Mouse (Mus musculus) CH12.LX (cell line): ENCODE results near the gene Pla2g4f. TPM values are rescaled to one million over a fixed set of nuclear protein-coding genes. Genes with fewer than 3 reads are reported as not detected.

Experiments
- DNase-seq: peaks from one replicate; pipeline ENCODE4 v3.0.0-alpha.2; 2013; ENCODE audit errors: extremely low read depth
- H3K27ac ChIP-seq: 2 replicates; pipeline ENCODE4 v1.5.1; 2012; ENCODE audit warnings: low read depth, mild to moderate bottlenecking, control low read depth, moderate library complexity; ENCODE audit not compliant: insufficient read depth
- H3K27me3 ChIP-seq: replicated peaks from 2 replicates; pipeline ENCODE3; 2012; ENCODE audit warnings: inconsistent platforms
- H3K36me3 ChIP-seq, 2 experiments: replicated peaks in 1 of 2; 2 replicates each; pipeline versions ENCODE3 to v1.6.1; 2012; ENCODE audit warnings: inconsistent platforms in 1 of 2, low read length in 1 of 2, mild to moderate bottlenecking in 1 of 2, mixed read lengths in 1 of 2, moderate library complexity in 1 of 2; ENCODE audit not compliant: control insufficient read depth in 1 of 2, insufficient read depth in 1 of 2
- H3K4me1 ChIP-seq, 2 experiments: 2 replicates each; pipeline ENCODE4 v1.6.1; 2012; ENCODE audit warnings: inconsistent platforms in 1 of 2, moderate library complexity in 1 of 2; ENCODE audit not compliant: insufficient read depth in 2 of 2, control insufficient read depth in 1 of 2
- H3K4me2 ChIP-seq: 2 replicates; pipeline ENCODE4 v1.6.1; 2012; ENCODE audit warnings: low read depth, mild to moderate bottlenecking, control low read depth; ENCODE audit not compliant: poor library complexity, insufficient read depth, severe bottlenecking
- H3K4me3 ChIP-seq, 3 experiments: fragments of 150-350 bp in 1 of 3; sonication (generic) in 1 of 3; replicated peaks in 1 of 3; 2 replicates each; pipeline versions ENCODE3 to v1.5.1; 2011 to 2012; ENCODE audit warnings: low read depth in 2 of 3, low read length in 2 of 3, mild to moderate bottlenecking in 2 of 3, moderate library complexity in 2 of 3, control low read depth in 1 of 3, improper control_type of control experiment in 1 of 3, inconsistent platforms in 1 of 3, mixed read lengths in 1 of 3; ENCODE audit not compliant: poor library complexity in 1 of 3
- H3K79me2 ChIP-seq: replicated peaks from 2 replicates; pipeline ENCODE4 v1.6.1; 2012; ENCODE audit warnings: mild to moderate bottlenecking, moderate library complexity; ENCODE audit not compliant: control insufficient read depth, poor library complexity, insufficient read depth, severe bottlenecking; ENCODE audit errors: extremely low read depth
- H3K9ac ChIP-seq: 2 replicates; pipeline ENCODE4 v1.6.1; 2012; ENCODE audit warnings: low read depth, mild to moderate bottlenecking, control low read depth, moderate library complexity; ENCODE audit not compliant: insufficient read depth
- H3K9me3 ChIP-seq: replicated peaks from 2 replicates; pipeline ENCODE3; 2012; ENCODE audit warnings: low read length, inconsistent platforms, mixed read lengths
- CHD1 ChIP-seq: IDR thresholded peaks from 2 replicates; pipeline ENCODE4 v1.6.1; 2012; ENCODE audit warnings: low read depth, low read length, improper control_type of control experiment, inconsistent platforms
- E2F4 ChIP-seq: IDR thresholded peaks from 2 replicates; pipeline ENCODE4 v1.6.1; 2011; ENCODE audit warnings: low read depth, low read length, improper control_type of control experiment; ENCODE audit not compliant: insufficient replicate concordance
- ELF1 ChIP-seq: IDR thresholded peaks from 2 replicates; pipeline ENCODE4 v1.6.1; 2014; ENCODE audit warnings: low read depth, mild to moderate bottlenecking, inconsistent platforms, low read length, improper control_type of control experiment
- EP300 ChIP-seq: IDR thresholded peaks from 2 replicates; pipeline ENCODE4 v1.6.1; 2011; ENCODE audit warnings: low read length, improper control_type of control experiment
- ETS1 ChIP-seq: conservative IDR thresholded peaks from 2 replicates; pipeline ENCODE4 v1.6.1; 2012; ENCODE audit warnings: low read depth, mild to moderate bottlenecking, inconsistent platforms, low read length, improper control_type of control experiment, moderate library complexity
- IRF4 ChIP-seq: IDR thresholded peaks from 2 replicates; pipeline ENCODE4 v1.6.1; 2014; ENCODE audit warnings: low read depth, mild to moderate bottlenecking, inconsistent platforms, low read length, improper control_type of control experiment
- JUN ChIP-seq: IDR thresholded peaks from 2 replicates; pipeline ENCODE4 v1.6.1; 2011; ENCODE audit warnings: low read depth, mild to moderate bottlenecking, low read length, improper control_type of control experiment, moderate library complexity; ENCODE audit not compliant: insufficient read depth
- JUND ChIP-seq: conservative IDR thresholded peaks from 2 replicates; pipeline ENCODE4 v1.6.1; 2011; ENCODE audit warnings: low read depth, low read length, improper control_type of control experiment
- MAFK ChIP-seq: IDR thresholded peaks from 2 replicates; pipeline ENCODE4 v1.6.1; 2011; ENCODE audit warnings: low read length, improper control_type of control experiment; ENCODE audit not compliant: insufficient replicate concordance
- MAX ChIP-seq: IDR thresholded peaks from 2 replicates; pipeline ENCODE4 v1.6.1; 2011; ENCODE audit warnings: low read length, improper control_type of control experiment
- MEF2A ChIP-seq: IDR thresholded peaks from 2 replicates; pipeline ENCODE4 v1.6.1; 2014; ENCODE audit warnings: low read depth, mild to moderate bottlenecking, inconsistent platforms, low read length, improper control_type of control experiment, borderline replicate concordance
- MYC ChIP-seq: IDR thresholded peaks from 2 replicates; pipeline ENCODE4 v1.6.1; 2011; ENCODE audit warnings: low read depth, mild to moderate bottlenecking, improper control_type of control experiment, low read length
- NRF1 ChIP-seq: IDR thresholded peaks from 2 replicates; pipeline ENCODE4 v1.6.1; 2014; ENCODE audit warnings: low read depth, mild to moderate bottlenecking, inconsistent platforms, low read length, improper control_type of control experiment, moderate library complexity
- RCOR1 ChIP-seq: conservative IDR thresholded peaks from 2 replicates; pipeline ENCODE4 v1.6.1; 2012; ENCODE audit warnings: low read depth, mild to moderate bottlenecking, inconsistent platforms, low read length, improper control_type of control experiment
- SIN3A ChIP-seq: IDR thresholded peaks from 2 replicates; pipeline ENCODE4 v1.6.1; 2012; ENCODE audit warnings: low read length, improper control_type of control experiment, inconsistent platforms
- SMC3 ChIP-seq: IDR thresholded peaks from 2 replicates; pipeline ENCODE4 v1.6.1; 2011; ENCODE audit warnings: low read depth, low read length, improper control_type of control experiment
- UBTF ChIP-seq: IDR thresholded peaks from 2 replicates; pipeline ENCODE4 v1.6.1; 2012; ENCODE audit warnings: low read depth, mild to moderate bottlenecking, inconsistent platforms, low read length, improper control_type of control experiment, moderate library complexity
- USF1 ChIP-seq: IDR thresholded peaks from 2 replicates; pipeline ENCODE4 v1.6.1; 2014; ENCODE audit warnings: low read depth, mild to moderate bottlenecking, inconsistent platforms, low read length, improper control_type of control experiment
- USF2 ChIP-seq: conservative IDR thresholded peaks from 2 replicates; pipeline ENCODE4 v1.6.1; 2011; ENCODE audit warnings: low read depth, low read length, improper control_type of control experiment
- ZNF384 ChIP-seq: IDR thresholded peaks from 2 replicates; pipeline ENCODE4 v1.6.1; 2012; ENCODE audit warnings: low read depth, low read length, improper control_type of control experiment, inconsistent platforms
- dilution Hi-C: fragments of 300-500 bp; cut with MboI; formaldehyde crosslinking; loops from 2 replicates; pipeline ENCODE4 v1.14.3; 2020; ENCODE audit warnings: low sequenced_read_pairs; ENCODE audit not compliant: extremely low pct_unique_long_range_greater_than_20kb, extremely low pct_ligation_motif_present
- in situ Hi-C: fragments of 300-500 bp; cut with MboI; formaldehyde crosslinking; loops from 3 replicates; pipeline ENCODE4 v1.14.3; 2019; ENCODE audit warnings: low sequenced_read_pairs, low pct_ligation_motif_present, low pct_unique_long_range_greater_than_20kb, mixed read lengths
- polyA plus RNA-seq: library from polyadenylated mRNA; unstranded; fragments of >175 nt; gene quantifications from 2 replicates; pipeline ENCODE4 v1.2.1, GENCODE M21; 2012; ENCODE audit warnings: low read depth; ENCODE audit not compliant: insufficient read length
- total RNA-seq, 2 experiments: library from RNA; depleted of rRNA; stranded (reverse); fragments of 300-350 nt in 1 of 2; fragments of >200 nt in 1 of 2; gene quantifications; 2 replicates each; pipeline ENCODE4 v1.2.3; 2012 to 2014

Pla2g4f gene
- total and polyA plus RNA-seq, 3 experiments, result 0.30 to 1.3 TPM; not detected in 1

GRCm38 (mm10) chr2:120262876-120263275, 51.1 kb downstream of the Pla2g4f start:
- H3K36me3 ChIP-seq, result no peaks in the 10 kb centered on the region
- in situ Hi-C loops, result no loop called here
- no peak for TF ChIP-seq SMC3
- no peak for TF ChIP-seq MEF2A
- TF ChIP-seq MYC, result no peak
- TF ChIP-seq IRF4, result no peak
- TF ChIP-seq NRF1, result no peak
- TF ChIP-seq USF1, result no peak
- no peak for TF ChIP-seq CHD1
- no peak for TF ChIP-seq SIN3A
- TF ChIP-seq USF2, result no peak
- TF ChIP-seq E2F4, result no peak
- no peak for TF ChIP-seq UBTF
- TF ChIP-seq MAX, result no peak
- TF ChIP-seq ETS1, result no peak
- TF ChIP-seq, all 38 proteins: peak for 0
- H3K27ac ChIP-seq, result no peak overlapping the region
- peaks cover 7% of the 10 kb centered on the region for H3K9me3 ChIP-seq
- no peaks in the 10 kb centered on the region for H3K79me2 ChIP-seq
- dilution Hi-C loops, result no loop called here
- no peaks in the 10 kb centered on the region for H3K27me3 ChIP-seq
- H3K9ac ChIP-seq, result no peak overlapping the region
- H3K4me1 ChIP-seq, result peaks cover 5 to 15% of the 10 kb centered on the region in 2 experiments; a peak in 3 of 4 replicates
- H3K4me3 ChIP-seq, result no peak overlapping the region
- DNase-seq, result no peak
- H3K4me2 ChIP-seq, result no peak overlapping the region

GRCm38 (mm10) chr2:120261346-120261745, 52.6 kb downstream of the Pla2g4f start:
- no peaks in the 10 kb centered on the region for H3K27me3 ChIP-seq
- peaks cover 5 to 15% of the 10 kb centered on the region in 2 experiments; a peak in 3 of 4 replicates for H3K4me1 ChIP-seq
- dilution Hi-C loops (no loop called here), in situ Hi-C loops (no loop called here)
- H3K4me3 ChIP-seq, result no peak overlapping the region
- H3K27ac ChIP-seq, result no peak overlapping the region
- TF ChIP-seq MYC (no peak), EP300 (0 out of 2 replicates have a peak, but pooled peaks have one; percentile 10), E2F4 (no peak), ZNF384 (no peak), CHD1 (no peak), JUN (no peak), IRF4 (peak; percentile 44; the same call in 1 of the 2 replicates), JUND (no peak), NRF1 (no peak), RCOR1 (no peak), UBTF (no peak), MAFK (no peak), ELF1 (no peak)
- H3K79me2 ChIP-seq, result no peaks in the 10 kb centered on the region
- peaks cover 4% of the 10 kb centered on the region for H3K9me3 ChIP-seq
- no peaks in the 10 kb centered on the region for H3K36me3 ChIP-seq
- peak; percentile 39 for DNase-seq
- H3K9ac ChIP-seq, result no peak overlapping the region
- H3K4me2 ChIP-seq, result no peak overlapping the region
